Mouse (Mus musculus) cortical plate, adult 2 months (tissue): ENCODE results near the gene Myo5a.

Experiments
- CTCF ChIP-seq: fragments of 200-500 bp; IDR thresholded peaks from 2 replicates; pipeline ENCODE4 v1.5.1; 2011; ENCODE audit warnings: mild to moderate bottlenecking, control low read depth, low read length; ENCODE audit not compliant: insufficient read depth; ENCODE audit errors: extremely low read depth
- POLR2A ChIP-seq: fragments of 200-500 bp; IDR thresholded peaks from 2 replicates; pipeline ENCODE4 v1.6.1; 2011; ENCODE audit warnings: mild to moderate bottlenecking, low read length, control low read depth; ENCODE audit not compliant: insufficient read depth; ENCODE audit errors: extremely low read depth

GRCm38 (mm10) chr9:75092134-75092533 is 21.3 kb downstream of the Myo5a start:
- no peak for TF ChIP-seq POLR2A
- no peak for TF ChIP-seq CTCF
